Mouse (Mus musculus) frontal cortex, adult (tissue): ENCODE measurements around the gene Ywhab.

Source experiments
- ATAC-seq: cut with Nextera tagmentation; 2 replicates; pipeline ENCODE4 v1.9.2; 2017; ENCODE audit warnings: mild to moderate bottlenecking, moderate library complexity, mixed read lengths; ENCODE audit not compliant: low TSS enrichment

The Ywhab gene

GRCm38 (mm10) chr2:164009227-164009626 is 14.5 kb downstream of the Ywhab start:
- ATAC-seq: peak; percentile 66

- ATAC-seq: no peak
Observed at GRCm38 (mm10) chr2:164010496-164010895, 15.7 kb downstream of the Ywhab start.

- no peak for ATAC-seq
Observed at GRCm38 (mm10) chr2:164010944-164011343, 16.2 kb downstream of the Ywhab start.

GRCm38 (mm10) chr2:164015304-164015703 is 20.5 kb downstream of the Ywhab start:
- ATAC-seq: no peak

- peak; percentile 54; the same call in 1 of the 2 replicates for ATAC-seq
Observed at GRCm38 (mm10) chr2:164018910-164019309, 24.1 kb downstream of the Ywhab start.

GRCm38 (mm10) chr2:164019943-164020342 is 25.2 kb downstream of the Ywhab start:
- ATAC-seq: no peak

- ATAC-seq: no peak
Observed at GRCm38 (mm10) chr2:164022104-164022503, 27.3 kb downstream of the Ywhab start.

GRCm38 (mm10) chr2:164025150-164025549 is 30.4 kb downstream of the Ywhab start, which contains the start of gene Pabpc1l:
Gene Pabpc1l, plus strand, starts transcription at chr2:164025450.
- ATAC-seq: no peak

GRCm38 (mm10) chr2:164031147-164031546 is 36.4 kb downstream of the Ywhab start:
- no peak for ATAC-seq

GRCm38 (mm10) chr2:164032973-164033372 is 38.2 kb downstream of the Ywhab start:
- no peak for ATAC-seq

GRCm38 (mm10) chr2:164036520-164037019 is 41.8 kb downstream of the Ywhab start:
- ATAC-seq: no peak

- no peak for ATAC-seq
Observed at GRCm38 (mm10) chr2:164038407-164039028, 43.8 kb downstream of the Ywhab start.

GRCm38 (mm10) chr2:164040949-164041348 is 46.2 kb downstream of the Ywhab start:
- ATAC-seq: no peak

- no peak for ATAC-seq
Observed at GRCm38 (mm10) chr2:164041523-164041922, 46.8 kb downstream of the Ywhab start.

GRCm38 (mm10) chr2:164047197-164047690 is 52.5 kb downstream of the Ywhab start:
- ATAC-seq: no peak

- no peak for ATAC-seq
Observed at GRCm38 (mm10) chr2:164053767-164054166, 59.0 kb downstream of the Ywhab start.

- ATAC-seq: no peak
Observed at GRCm38 (mm10) chr2:164054671-164055070, 59.9 kb downstream of the Ywhab start.

- no peak for ATAC-seq
Observed at GRCm38 (mm10) chr2:164059634-164060235, 65.0 kb downstream of the Ywhab start.
